Mouse (Mus musculus) midbrain, embryonic 11.5 days (tissue): ENCODE data around the gene Olfr312. TPM values are rescaled to one million over a fixed set of nuclear protein-coding genes. Genes with fewer than 3 reads are reported as not detected.
"Not testable (repeated sequence)": the region's sequence is repeated elsewhere in the genome, so short reads cannot be mapped to it uniquely, and the experiment has no call there.

Source experiments
- ATAC-seq: fragments of 200-750 bp; cut with Nextera tagmentation; 2 replicates; pipeline ENCODE4 v1.8.0; 2017; ENCODE audit warnings: moderate TSS enrichment, moderate library complexity; ENCODE audit not compliant: low FRiP score
- DNase-seq: peaks from one replicate; pipeline ENCODE4 v3.0.0; 2015; ENCODE audit warnings: low spot score; ENCODE audit errors: missing footprints
- H3K27ac ChIP-seq: fragments of 300-500 bp; sonication (generic); 2 replicates; pipeline ENCODE4 v1.5.1; 2014; ENCODE audit warnings: low read depth, low read length
- H3K27me3 ChIP-seq: fragments of 300-500 bp; sonication (generic); 2 replicates; pipeline ENCODE4 v1.6.1; 2014; ENCODE audit warnings: mild to moderate bottlenecking, low read length, moderate library complexity, mixed read lengths; ENCODE audit not compliant: control insufficient read depth, insufficient read depth
- H3K36me3 ChIP-seq: fragments of 300-500 bp; sonication (generic); 2 replicates; pipeline ENCODE4 v1.6.1; 2014; ENCODE audit warnings: mild to moderate bottlenecking, low read length, moderate library complexity, mixed read lengths; ENCODE audit not compliant: control insufficient read depth, insufficient read depth
- H3K4me1 ChIP-seq: fragments of 300-500 bp; sonication (generic); 2 replicates; pipeline ENCODE4 v1.6.1; 2014; ENCODE audit warnings: low read length; ENCODE audit not compliant: control insufficient read depth, insufficient read depth
- H3K4me2 ChIP-seq: fragments of 300-500 bp; sonication (generic); 2 replicates; pipeline ENCODE4 v1.6.1; 2014; ENCODE audit warnings: mild to moderate bottlenecking, moderate library complexity
- H3K4me3 ChIP-seq: fragments of 300-500 bp; sonication (generic); 2 replicates; pipeline ENCODE4 v1.5.1; 2014; ENCODE audit warnings: low read depth, low read length
- H3K9ac ChIP-seq: fragments of 300-500 bp; sonication (generic); 2 replicates; pipeline ENCODE4 v1.6.1; 2014; ENCODE audit warnings: low read length
- H3K9me3 ChIP-seq: fragments of 300-500 bp; sonication (generic); 2 replicates; pipeline ENCODE4 v1.6.1; 2016; ENCODE audit warnings: low read length; ENCODE audit not compliant: control insufficient read depth
- WGBS: fragments of 180-500 bp; shearing (Covaris S2); extraction: QIAGEN DNeasy Blood & Tissue Kit; methylation state at CpG from one replicate; pipeline ENCODE4 v1.1.7; 2014; 5-methylcytosine and 5-hydroxymethylcytosine counted together
- polyA plus RNA-seq: library from polyadenylated mRNA; unstranded; fragments of >200 nt; fragmentation: Nextera tagmentation; extraction: Ambion mirVana; gene quantifications from 2 replicates; pipeline ENCODE4 v1.2.1, GENCODE M21; 2014

The Olfr312 gene
- polyA plus RNA-seq, 1 experiment from 2014 or later, result not detected

DNA sequence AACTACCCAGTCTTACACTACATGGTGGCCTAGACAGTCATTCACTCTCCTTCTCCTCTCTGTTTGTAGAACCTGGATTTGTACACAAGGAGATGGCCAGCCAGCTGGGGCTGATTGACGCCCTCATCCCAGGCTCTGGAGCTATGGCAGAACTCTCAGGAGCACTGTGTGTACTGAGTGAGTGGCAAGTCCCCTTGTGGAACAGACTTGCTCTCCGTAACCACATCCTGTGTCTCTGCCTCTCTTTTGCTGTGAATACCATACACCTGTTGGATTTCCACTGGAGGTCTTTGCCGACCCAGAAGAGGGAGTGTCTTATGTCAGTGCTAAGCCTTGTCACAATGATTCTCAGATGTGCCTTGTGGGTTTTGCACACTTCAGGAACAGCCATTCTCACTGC lies 3.5 kb downstream of the Olfr312 start:
- DNase-seq, H3K27ac ChIP-seq, H3K27me3 ChIP-seq, H3K9ac ChIP-seq, H3K9me3 ChIP-seq, ATAC-seq, H3K4me2 ChIP-seq, H3K36me3 ChIP-seq, H3K4me3 ChIP-seq, H3K4me1 ChIP-seq: not testable (repeated sequence)
- 61% methylated on average over 3 of the region's 3 CpGs for WGBS

- not testable (repeated sequence) for ATAC-seq, H3K27me3 ChIP-seq, H3K9ac ChIP-seq, H3K4me3 ChIP-seq, H3K9me3 ChIP-seq, H3K27ac ChIP-seq, H3K36me3 ChIP-seq, H3K4me1 ChIP-seq, H3K4me2 ChIP-seq, DNase-seq
Observed at GRCm38 (mm10) chr11:58838951-58839350, 9.9 kb downstream of the Olfr312 start, which contains the start of gene Olfr311. Gene Olfr311, plus strand, starts transcription at chr11:58839251.

DNA sequence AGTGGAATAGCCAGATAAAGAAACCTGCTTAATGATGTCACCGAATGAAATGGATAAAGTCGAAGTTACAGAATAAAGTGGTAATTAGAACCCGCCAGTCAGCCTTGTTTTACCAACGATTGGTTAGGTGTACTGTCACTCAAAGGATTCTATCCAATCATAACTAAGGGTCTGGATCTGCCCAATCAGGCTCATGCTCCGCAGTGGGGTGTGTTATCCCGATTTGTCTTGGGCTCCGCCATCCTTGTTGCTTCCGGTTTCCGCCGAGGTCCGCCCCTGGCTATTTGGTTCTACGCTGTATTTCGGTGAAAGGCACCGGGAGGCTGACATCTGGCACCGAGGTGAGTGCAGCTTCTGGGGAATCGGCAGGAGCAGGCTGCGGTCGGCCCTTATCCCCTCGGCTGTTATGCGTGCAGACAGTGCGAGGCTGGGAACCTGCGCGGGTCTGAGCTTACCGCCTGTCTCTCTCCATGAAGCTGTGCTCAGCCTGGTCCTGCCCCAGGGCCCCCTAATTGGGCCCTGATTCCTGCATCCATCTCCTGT lies 18.0 kb downstream of the Olfr312 start, which contains the start of gene Gm12258:
TSS of gene Gm12258 (plus strand) at position 240 of the 543 bp plus-strand sequence.
- peaks cover 6% of the 10 kb centered on the region for H3K4me1 ChIP-seq
- ATAC-seq (peak; percentile 100), DNase-seq (peak; percentile 99)
- no peak within 1 kb of the TSS for H3K27ac ChIP-seq
- peak within 1 kb of the TSS; percentile 49 for H3K4me3 ChIP-seq
- H3K9ac ChIP-seq, result peak within 1 kb of the TSS; percentile 69
- WGBS, result under 1% methylated on average over 24 of the region's 24 CpGs
- no peaks in the 10 kb centered on the region for H3K27me3 ChIP-seq
- H3K4me2 ChIP-seq, result peak within 1 kb of the TSS; percentile 85
- H3K9me3 ChIP-seq, result no peaks in the 10 kb centered on the region
- 0 out of 2 replicates have a peak, but pooled peaks cover 8% of the 10 kb centered on the region for H3K36me3 ChIP-seq

DNA sequence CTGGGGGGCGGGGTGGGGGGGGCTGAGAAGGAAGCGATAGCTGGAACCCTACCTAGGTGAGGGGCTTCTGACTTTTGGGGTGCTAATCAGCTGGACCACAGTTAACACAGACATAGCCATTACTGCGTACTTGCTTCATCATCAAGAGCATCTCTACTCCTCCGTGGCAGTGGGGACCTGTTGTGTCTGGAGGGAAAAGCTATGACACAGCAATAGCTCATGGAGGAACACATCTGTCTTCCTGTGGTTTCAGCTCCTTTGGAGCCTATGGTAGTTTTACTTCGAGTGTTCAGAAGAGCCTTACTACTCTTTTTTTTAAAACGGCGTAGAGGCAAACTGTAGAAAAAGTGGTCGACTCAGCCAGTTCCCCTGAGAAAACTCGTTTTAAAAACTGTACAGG lies 18.6 kb downstream of the Olfr312 start:
- H3K27me3 ChIP-seq, result no peaks in the 10 kb centered on the region
- peak overlapping the region; percentile 85 for H3K4me2 ChIP-seq
- no peaks in the 10 kb centered on the region for H3K9me3 ChIP-seq
- peaks cover 6% of the 10 kb centered on the region for H3K4me1 ChIP-seq
- H3K36me3 ChIP-seq, result 0 out of 2 replicates have a peak, but pooled peaks cover 8% of the 10 kb centered on the region
- WGBS, result 51% methylated on average over 9 of the region's 9 CpGs
- DNase-seq, result no peak
- ATAC-seq, result peak; percentile 12; the same call in 1 of the 2 replicates
- H3K27ac ChIP-seq, result no peak overlapping the region
- H3K4me3 ChIP-seq, result peak overlapping the region; percentile 49
- H3K9ac ChIP-seq, result peak overlapping the region; percentile 69

DNA sequence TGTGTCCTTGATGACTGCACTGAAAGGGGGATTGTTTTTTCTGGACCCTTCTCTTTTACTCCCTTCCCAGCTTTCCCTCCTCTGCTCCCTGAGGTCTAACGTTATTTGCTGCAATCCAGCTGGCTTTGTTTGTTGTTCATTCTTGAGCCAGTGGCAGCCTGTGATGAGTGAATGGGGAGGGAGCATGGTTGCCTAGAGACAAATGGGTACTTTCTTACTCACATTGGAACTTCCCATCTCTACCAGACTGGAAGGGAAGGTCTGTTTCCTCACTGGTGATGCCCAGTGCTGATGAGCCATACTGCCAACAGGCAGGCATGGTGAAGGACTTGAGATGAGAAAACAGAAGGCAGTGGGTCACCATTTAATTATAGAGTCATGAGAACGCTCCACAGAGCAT lies 20.7 kb downstream of the Olfr312 start:
- DNase-seq (no peak), ATAC-seq (no peak)
- H3K9me3 ChIP-seq, result no peaks in the 10 kb centered on the region
- no peak overlapping the region for H3K4me3 ChIP-seq
- 77% methylated on average over 2 of the region's 2 CpGs for WGBS
- H3K4me1 ChIP-seq, result peaks cover 6% of the 10 kb centered on the region
- no peaks in the 10 kb centered on the region for H3K27me3 ChIP-seq
- no peak overlapping the region for H3K4me2 ChIP-seq
- no peak overlapping the region for H3K9ac ChIP-seq
- peaks cover 8% of the 10 kb centered on the region; the same call in 1 of the 2 replicates for H3K36me3 ChIP-seq
- no peak overlapping the region for H3K27ac ChIP-seq

GRCm38 (mm10) chr11:58860744-58861143 lies 31.7 kb downstream of the Olfr312 start:
- Histone ChIP-seq H3K36me3 (peaks cover 29% of the 10 kb centered on the region), H3K4me3 (no peak overlapping the region), H3K9ac (no peak overlapping the region), H3K27ac (no peak overlapping the region), H3K4me2 (no peak overlapping the region), H3K27me3 (no peaks in the 10 kb centered on the region), H3K9me3 (peaks cover 10% of the 10 kb centered on the region; the same call in 1 of the 2 replicates), H3K4me1 (no peaks in the 10 kb centered on the region)
- ATAC-seq (no peak), DNase-seq (no peak)
- 93% methylated on average over 8 of the region's 8 CpGs for WGBS

DNA sequence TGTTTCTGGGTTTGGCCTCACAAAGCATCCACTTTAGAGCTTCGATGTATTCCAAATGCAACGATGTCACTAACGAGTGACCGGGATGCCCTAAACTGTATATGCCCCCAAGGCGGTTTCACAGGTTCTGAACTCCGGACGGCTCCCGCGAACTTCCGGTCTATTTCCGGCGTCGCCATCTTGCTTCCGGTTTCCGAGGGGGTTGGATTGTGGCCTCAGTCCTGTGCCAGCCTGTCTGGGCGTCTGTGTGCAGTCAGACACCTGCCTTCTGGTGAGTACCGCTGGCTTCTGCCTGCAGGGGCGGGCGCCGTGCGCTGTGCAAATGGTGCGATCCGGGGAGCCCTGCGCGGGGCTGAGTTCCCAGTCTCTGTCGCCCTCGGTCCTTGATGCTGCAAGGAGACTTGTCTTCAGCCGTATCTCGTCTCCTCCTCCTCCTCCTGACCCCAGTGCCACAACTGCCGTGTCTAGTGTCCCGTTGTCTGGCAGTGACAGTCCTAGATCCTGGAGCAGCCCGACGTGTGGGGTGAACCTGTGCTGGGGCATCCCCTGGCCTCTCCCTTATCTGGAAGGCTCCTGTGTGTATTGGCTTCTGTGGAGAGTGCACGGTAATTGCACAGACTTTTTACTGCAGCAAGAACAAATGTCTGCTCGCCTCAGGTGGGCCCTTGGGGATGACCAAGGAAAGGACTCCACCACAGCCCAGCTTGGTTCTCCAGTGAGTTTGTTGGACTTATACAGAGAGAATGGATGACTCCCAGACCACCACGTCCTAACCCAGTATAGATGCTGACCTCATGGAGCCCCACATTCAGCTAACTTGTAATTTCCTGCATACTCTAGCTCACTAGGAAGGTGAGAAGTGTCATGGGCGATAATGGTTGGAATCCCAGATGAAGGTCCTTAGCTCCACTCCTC lies 38.3 kb downstream of the Olfr312 start, which contains the start of gene 2810021J22Rik:
TSS of gene 2810021J22Rik (plus strand) at position 178 of the 915 bp plus-strand sequence.
- WGBS, result 5% methylated on average over 37 of the region's 37 CpGs
- H3K4me3 ChIP-seq, result peak within 1 kb of the TSS; percentile 79
- H3K27me3 ChIP-seq, result no peaks in the 10 kb centered on the region
- ATAC-seq (peak; percentile 88), DNase-seq (peak; percentile 98)
- peak within 1 kb of the TSS; percentile 84 for H3K4me2 ChIP-seq
- H3K9me3 ChIP-seq, result no peaks in the 10 kb centered on the region
- peak within 1 kb of the TSS; percentile 90 for H3K9ac ChIP-seq
- peaks cover 8% of the 10 kb centered on the region for H3K4me1 ChIP-seq
- H3K36me3 ChIP-seq, result no peaks in the 10 kb centered on the region
- peak within 1 kb of the TSS; percentile 61 for H3K27ac ChIP-seq

DNA sequence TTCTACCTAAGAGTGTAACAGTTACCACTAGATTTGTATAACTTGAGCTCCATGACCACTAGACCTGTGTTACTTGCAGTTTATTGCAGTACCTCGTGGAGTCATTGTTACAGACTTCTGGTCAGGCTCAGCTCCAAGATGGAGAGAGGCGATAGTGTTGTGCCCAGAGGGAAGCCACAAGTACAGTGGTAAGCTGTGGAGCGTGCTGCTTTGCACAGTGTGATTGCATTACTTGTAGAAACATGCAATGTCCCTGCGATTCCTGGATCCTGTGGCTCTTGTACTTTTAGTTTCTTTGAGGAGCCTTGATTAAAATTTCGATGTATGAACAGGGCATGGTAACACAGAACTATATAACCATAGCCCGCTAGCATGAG lies 38.9 kb downstream of the Olfr312 start:
- Histone ChIP-seq H3K4me2 (peak overlapping the region; percentile 84), H3K9me3 (no peaks in the 10 kb centered on the region), H3K27me3 (no peaks in the 10 kb centered on the region), H3K4me3 (peak overlapping the region; percentile 79), H3K36me3 (no peaks in the 10 kb centered on the region), H3K9ac (peak overlapping the region; percentile 90; the same call in 1 of the 2 replicates), H3K4me1 (peaks cover 8% of the 10 kb centered on the region), H3K27ac (no peak overlapping the region)
- ATAC-seq, result no peak
- 89% methylated on average over 6 of the region's 6 CpGs for WGBS
- DNase-seq, result no peak

DNA sequence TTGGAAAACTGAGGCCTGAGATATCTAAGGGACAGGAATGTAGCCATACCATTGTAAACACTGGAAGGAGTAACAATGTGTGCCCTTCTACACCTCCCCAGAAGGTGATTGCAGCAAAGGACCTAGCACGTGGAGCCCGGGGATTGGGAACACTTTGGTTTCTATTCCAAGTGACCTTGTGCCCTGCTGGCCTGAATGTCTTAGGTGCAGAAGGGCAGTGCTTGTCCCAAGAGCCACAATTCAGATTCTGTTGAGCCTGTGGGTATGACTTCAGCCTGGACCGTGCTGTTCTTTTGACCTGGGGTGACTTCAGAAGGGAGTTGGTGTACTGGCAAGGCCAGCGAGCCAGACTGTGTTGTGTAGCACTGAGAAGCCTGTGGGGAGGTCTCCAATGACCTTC lies 41.9 kb downstream of the Olfr312 start:
- no peak for ATAC-seq
- Histone ChIP-seq H3K36me3 (no peaks in the 10 kb centered on the region), H3K4me1 (peaks cover 8% of the 10 kb centered on the region), H3K4me2 (no peak overlapping the region), H3K27me3 (no peaks in the 10 kb centered on the region), H3K27ac (no peak overlapping the region), H3K4me3 (no peak overlapping the region), H3K9me3 (no peaks in the 10 kb centered on the region), H3K9ac (no peak overlapping the region)
- DNase-seq, result no peak
- 93% methylated on average over 4 of the region's 4 CpGs for WGBS
